Mouse (Mus musculus): Measurements from ENCODE around the gene Skap1. TPM values are rescaled to one million over a fixed set of nuclear protein-coding genes. Genes with fewer than 3 reads are reported as not detected.
A peak's percentile ranks its signal among the peaks of the same experiment; 100 is the strongest.
"Not testable (repeated sequence)": the region's sequence is repeated elsewhere in the genome, so short reads cannot be mapped to it uniquely, and the experiment has no call there.

The Skap1 gene
- total RNA-seq, 4 experiments from 2014 or later = 1.1 to 2.8 (median 2.3) TPM

DNA sequence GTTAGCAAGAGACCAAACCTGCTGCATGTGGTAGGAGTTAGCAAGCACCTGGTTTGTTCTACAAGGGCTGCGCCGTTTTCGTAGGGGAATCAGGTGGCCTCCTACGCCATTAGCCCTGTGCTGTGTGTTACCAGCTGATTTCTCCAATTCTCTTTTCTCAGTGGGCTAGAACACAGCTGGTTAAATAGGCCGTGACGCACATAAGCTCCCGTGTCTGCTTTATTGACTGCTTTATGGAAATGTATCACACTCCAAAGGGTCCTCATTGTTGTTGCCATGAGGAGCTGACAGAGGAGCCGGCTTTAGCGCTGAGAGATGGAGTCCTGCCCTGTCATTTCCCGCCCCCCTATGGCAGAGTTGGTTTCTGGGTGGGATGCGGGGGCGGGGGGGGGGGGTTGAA is 230.4 kb downstream of the Skap1 start:
- DNase-seq (ENCODE audit: low spot score in 2 of 2) = no peak

DNA sequence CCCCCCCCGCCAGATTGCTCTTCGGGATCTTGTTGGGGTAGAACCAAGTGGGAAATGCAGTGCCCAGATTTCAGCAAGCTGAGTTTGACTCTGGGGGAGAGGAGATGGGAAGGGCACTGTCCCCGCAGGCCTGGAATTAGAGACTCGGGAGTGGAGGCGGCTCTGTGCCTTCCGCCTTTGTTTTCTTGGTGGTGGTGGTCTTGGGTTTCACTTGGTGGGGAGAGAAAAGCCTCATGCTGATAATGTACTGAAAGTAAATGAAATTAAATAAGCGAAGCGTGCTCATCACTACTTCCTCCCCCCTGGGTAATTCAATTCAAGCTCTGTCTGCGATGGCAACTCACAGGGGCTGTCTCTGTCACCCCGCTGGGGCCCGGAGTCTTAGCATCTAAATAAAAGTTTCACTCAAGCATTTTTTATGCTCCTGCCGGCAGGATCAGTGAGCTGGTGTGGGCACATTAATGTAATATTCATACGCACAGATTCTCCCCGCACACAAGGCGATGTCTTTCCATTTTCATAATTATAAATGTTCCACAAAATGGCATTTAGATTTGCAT is 231.9 kb downstream of the Skap1 start:
- DNase-seq (ENCODE audit: low spot score in 2 of 2) = no peak

DNA sequence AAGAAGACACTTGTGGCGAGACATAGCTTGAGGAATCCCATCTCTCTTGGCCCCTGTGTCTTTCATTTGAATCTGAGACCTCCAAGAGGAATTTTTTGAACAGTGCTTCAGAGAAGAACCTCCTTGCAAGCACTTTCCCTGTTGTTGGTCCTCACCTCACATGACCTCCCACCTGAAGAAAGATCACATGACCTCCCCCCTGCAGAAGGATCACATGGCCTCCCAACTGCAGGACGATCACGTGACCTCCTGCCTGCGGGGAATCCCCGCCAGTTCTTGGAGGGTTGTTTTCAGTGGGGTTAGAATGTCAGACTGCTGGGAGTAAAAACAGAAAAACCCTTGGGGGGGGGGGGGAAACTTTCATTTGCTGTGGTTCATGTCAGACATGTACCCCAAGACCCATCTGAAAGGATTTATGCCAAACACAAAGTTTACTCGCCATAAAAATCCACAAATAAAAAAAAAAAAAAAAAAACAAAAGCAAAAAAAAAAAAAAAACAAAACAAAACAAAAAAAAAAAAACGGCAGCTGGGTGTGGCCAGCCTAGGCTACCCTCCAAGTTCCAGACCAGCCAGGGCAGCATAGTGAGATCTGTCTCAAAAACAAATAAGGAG is 232.6 kb downstream of the Skap1 start:
- no peak for DNase-seq (ENCODE audit: low spot score in 2 of 2)

DNA sequence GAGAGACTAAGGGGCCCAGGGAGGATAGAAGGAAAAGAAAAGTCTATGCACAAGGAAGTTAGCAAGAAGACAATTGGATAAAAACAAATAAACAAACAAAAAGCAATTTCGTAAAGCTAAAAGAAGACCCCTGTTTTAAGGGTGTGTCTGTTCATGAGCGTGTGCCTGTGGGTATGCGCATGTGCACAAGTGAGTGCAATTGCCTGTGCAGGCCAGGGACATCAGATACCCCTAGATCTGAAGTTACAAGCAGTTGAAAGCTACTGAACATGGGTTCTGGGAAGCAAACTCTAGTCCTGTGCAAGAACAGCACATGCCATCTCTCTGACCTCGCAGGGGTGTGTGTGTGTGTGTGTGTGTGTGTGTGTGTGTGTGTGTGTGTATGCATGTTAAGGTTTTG is 233.1 kb downstream of the Skap1 start:
- no peak for DNase-seq (ENCODE audit: low spot score in 2 of 2)

DNA sequence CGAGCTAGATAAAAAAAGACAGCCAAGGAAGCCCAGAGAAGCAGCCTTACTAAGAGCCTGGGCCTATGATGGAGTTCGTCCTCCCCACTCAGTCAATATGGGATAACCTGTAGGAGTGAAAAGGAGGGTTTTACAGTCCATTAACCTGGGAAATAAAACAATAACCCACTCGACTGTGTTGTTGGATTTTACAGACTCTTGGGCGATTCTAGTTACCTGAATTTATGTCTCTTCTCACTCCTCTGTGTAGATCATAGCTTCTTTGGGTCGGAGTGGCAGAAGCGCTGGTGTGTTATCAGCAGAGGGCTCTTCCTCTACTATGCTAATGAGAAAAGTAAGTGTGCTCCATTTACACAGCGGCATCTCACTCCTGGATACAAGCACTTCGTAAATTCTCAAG is 239.4 kb downstream of the Skap1 start:
- no peak for DNase-seq (ENCODE audit: low spot score in 2 of 2)

DNA sequence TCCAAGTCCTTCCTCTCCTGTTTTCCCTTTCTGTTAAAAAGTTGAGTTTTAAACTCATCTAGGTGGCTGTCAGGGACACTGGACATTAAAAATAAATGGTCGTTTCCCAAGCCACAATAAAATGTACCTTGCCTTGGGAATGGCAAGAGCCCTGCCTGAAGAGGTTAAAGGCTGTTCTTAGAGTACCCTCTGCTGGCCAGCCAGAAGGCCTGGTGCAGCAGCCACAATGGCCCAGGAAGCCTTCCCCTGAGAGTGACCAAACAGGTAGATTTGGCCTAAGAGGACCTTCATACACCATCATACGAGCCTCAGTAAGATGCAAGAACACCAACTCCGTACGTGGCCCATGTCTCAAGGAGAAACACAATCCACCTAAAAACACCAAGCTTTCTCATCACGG is 246.9 kb downstream of the Skap1 start:
- DNase-seq (ENCODE audit: low spot score in 2 of 2) = no peak

GRCm38 (mm10) chr11:96711670-96712069 is 247.3 kb downstream of the Skap1 start:
- no peak for DNase-seq (ENCODE audit: low spot score in 2 of 2)

DNA sequence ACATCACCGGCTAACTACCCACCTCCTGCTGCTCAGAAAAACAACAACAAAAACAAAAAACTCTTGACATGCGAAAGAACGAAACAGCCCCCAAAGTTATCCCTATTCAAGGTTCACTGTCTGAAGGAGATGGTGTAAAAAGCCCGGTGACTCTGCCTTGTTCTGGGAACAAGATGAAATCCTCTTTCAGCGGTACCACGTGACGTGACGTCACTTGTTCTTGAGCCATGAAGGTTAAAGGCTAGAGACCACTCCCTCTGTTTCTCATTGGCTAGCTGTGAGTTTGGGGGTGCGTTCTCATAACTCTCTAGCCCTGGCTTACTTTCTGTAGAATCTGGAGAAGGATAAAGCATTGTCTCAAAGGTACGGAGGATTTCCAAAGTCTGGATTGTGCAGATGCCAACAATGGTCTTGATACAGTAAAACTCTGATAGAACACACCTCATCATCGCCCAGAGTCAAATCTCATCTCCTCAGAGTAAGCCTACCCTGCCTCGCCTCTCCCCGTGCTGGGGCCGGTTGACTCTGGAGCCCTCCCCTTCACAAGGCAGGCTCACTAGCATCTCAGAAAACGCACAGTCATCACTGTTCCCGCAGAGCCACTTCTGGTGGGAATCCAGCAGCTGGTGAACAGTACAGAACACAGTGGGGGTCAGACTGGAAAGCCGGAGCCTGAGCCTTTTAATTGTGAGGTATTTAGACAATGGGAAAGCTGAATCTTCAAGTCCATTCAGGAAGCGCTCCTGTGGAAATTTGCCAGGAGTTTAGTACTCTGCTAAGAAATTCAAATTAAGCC is 249.0 kb downstream of the Skap1 start:
- no peak for DNase-seq (ENCODE audit: low spot score in 2 of 2)

DNA sequence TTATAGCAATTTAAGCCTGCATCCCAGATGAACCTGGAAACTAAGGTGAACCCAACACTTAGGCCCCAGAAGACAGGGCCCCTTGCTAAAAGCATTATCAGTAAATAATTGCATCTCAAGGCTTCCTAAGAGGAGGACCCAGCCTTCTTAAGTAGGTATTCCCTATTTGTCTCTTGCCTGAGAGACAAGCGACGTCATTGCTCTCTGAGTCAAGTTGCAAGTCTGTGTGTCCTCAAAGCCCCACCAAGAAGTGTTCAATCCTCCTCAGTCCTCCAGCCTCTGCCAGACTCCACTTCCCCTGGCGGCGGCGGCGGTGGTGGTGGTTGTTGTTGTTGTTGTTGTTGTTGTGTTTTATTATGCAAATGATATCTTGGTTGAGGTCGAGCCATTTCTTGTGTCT is 249.6 kb downstream of the Skap1 start:
- DNase-seq (ENCODE audit: low spot score in 2 of 2) = no peak

GRCm38 (mm10) chr11:96715168-96715567 is 250.8 kb downstream of the Skap1 start:
- not testable (repeated sequence) for DNase-seq (ENCODE audit: low spot score in 2 of 2)

GRCm38 (mm10) chr11:96718609-96719008 is 254.2 kb downstream of the Skap1 start:
- no peak for DNase-seq (ENCODE audit: low spot score in 2 of 2)

DNA sequence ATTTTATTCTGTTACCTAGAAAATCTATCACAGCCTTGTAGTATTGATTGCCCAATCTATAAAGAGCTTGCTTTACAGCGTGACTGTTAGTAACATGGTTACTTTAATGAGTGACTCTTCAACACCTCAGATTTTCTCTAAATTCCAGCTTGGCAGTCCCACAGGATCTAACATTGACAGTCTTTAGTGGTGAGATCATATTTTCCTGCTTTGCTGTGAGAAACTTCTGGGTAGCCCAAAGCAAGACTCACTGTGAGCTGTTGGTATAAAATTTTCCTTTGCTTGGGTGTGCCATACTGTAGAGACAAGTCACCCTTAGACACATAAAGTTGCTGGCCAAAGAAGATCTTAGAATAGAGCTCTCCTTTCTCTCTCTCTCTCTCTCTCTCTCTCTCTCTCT is 261.4 kb downstream of the Skap1 start:
- no peak for DNase-seq (ENCODE audit: low spot score in 2 of 2)

GRCm38 (mm10) chr11:96728577-96728976 is 264.2 kb downstream of the Skap1 start:
- DNase-seq (ENCODE audit: low spot score in 2 of 2) = no peak

- peak; percentile 9 to 13 for DNase-seq (ENCODE audit: low spot score in 2 of 2)
Measured at GRCm38 (mm10) chr11:96729462-96729861, 265.1 kb downstream of the Skap1 start.

- no peak for DNase-seq (ENCODE audit: low spot score in 2 of 2)
Measured at GRCm38 (mm10) chr11:96730327-96730726, 265.9 kb downstream of the Skap1 start.

- DNase-seq (ENCODE audit: low spot score in 2 of 2) = no peak
Measured at GRCm38 (mm10) chr11:96732657-96733056, 268.3 kb downstream of the Skap1 start.

GRCm38 (mm10) chr11:96735908-96736307 is 271.5 kb downstream of the Skap1 start:
- DNase-seq (ENCODE audit: low spot score in 2 of 2) = peak in 1 of 2 experiments; percentile 56

DNA sequence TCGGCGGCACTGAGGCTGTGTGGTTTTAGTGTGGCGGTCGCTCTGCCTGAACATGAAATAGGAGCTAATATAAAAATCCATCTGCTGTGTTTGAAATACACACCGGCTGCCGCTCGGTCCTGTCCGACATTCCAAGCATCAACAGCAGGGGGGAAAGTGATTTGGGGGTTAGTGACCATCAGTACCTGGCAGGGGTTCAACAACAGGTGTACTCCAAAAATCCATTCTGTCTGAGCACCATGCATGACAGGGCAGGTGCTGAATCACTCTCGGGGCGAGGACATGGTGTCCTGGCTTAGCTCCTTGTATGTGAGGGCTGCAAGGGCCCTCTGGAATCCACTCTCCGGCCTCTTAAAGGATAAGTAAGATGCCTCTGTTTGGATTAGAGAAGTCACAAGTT is 272.0 kb downstream of the Skap1 start:
- DNase-seq (ENCODE audit: low spot score in 2 of 2) = no peak

DNA sequence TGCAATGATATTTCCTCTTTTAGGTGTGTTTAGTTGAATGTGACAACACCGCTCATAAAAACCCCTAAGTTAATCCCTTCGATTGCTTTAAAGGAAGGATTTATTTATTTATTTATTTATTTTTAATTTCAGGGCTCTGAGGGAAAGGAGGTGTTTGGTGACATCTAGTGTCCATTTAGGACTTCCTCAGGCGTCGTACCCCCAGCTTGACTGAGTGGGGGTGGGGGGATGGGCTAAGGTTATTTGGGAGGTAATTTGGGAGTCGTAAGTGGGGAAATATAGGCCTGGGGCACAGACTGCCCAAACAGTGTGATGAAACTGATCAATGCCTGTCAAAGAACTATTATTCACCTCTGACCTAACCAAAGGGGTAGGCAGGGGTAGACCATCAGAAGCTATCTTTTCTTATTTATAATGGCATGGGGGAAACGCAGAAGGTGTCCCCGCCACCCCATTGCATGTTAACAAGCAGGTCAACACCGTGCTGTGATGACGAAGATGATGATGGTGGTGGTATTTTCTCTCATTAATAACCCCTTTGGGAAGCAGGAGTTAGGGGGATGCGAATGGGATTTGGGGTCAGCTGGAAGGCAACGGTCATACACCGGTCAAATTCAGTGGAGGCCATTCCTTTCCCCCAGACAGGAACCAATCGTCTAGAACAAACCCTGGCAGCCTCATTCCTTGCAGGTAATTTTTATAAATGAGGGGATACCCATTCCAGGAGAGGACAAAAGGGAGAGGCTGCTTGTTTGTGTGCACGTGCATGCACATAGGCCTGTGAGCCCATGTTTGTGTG is 273.5 kb downstream of the Skap1 start:
- no peak for DNase-seq (ENCODE audit: low spot score in 2 of 2)

- DNase-seq (ENCODE audit: low spot score in 2 of 2) = no peak
Measured at GRCm38 (mm10) chr11:96740796-96741195, 276.4 kb downstream of the Skap1 start.

DNA sequence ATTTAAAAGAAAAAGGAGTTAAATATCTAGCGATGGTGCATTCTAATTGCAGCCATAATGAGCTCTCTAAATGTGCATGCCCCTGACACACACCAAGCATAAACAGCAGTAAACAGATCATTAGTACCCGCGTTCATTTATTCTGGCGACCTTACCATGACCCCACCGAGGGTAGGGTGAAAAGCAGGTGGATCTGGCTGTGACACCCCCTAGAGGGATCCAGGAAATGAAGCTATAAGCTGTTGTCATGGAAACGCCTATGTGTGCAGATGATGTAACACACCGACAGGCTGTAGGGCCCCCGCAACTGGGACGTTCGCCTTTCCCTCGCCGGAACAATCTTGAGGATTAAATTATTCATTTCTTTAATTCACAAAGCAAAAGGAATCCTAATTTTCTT is 277.6 kb downstream of the Skap1 start:
- peak in 1 of 2 experiments; percentile 47 for DNase-seq (ENCODE audit: low spot score in 2 of 2)

DNA sequence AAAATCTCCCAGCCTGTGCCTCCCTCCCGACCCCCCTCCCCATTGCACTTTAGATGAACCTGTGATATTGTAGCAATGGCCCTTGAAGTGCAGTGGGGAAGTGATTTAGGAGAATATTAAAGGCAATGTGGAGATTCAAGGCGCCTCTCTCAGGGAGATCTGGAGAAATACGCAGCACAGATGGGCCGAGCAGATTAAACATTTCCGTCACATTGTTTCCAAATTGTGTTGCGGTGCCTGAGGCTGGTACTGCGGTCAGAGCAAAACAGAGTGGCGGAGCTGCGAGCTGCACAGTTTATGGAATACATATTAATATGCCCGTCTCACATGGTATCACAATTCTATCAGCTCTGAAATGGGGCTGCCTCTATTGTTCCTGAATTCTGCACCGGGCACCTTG is 278.6 kb downstream of the Skap1 start:
- DNase-seq (ENCODE audit: low spot score in 2 of 2) = peak in 1 of 2 experiments; percentile 63
